Mouse (Mus musculus) neural tube, embryonic 12.5 days (tissue): ENCODE results near the gene Smdt1. TPM values are rescaled to one million over a fixed set of nuclear protein-coding genes. Genes with fewer than 3 reads are reported as not detected.
"Not testable (repeated sequence)": the region's sequence is repeated elsewhere in the genome, so short reads cannot be mapped to it uniquely, and the experiment has no call there.

Source experiments
- ATAC-seq: fragments of 200-750 bp; cut with Nextera tagmentation; 2 replicates; pipeline ENCODE4 v1.8.0; 2017; ENCODE audit warnings: low read depth, mild to moderate bottlenecking, moderate TSS enrichment, moderate library complexity; ENCODE audit not compliant: low FRiP score
- H3K27ac ChIP-seq: fragments of 300-500 bp; sonication (generic); 2 replicates; pipeline ENCODE4 v1.5.1; 2016
- H3K27me3 ChIP-seq: fragments of 300-500 bp; sonication (generic); replicated peaks from 2 replicates; pipeline ENCODE4 v1.6.1; 2016; ENCODE audit warnings: mild to moderate bottlenecking
- H3K36me3 ChIP-seq: fragments of 300-500 bp; sonication (generic); 2 replicates; pipeline ENCODE4 v1.6.1; 2016; ENCODE audit warnings: mild to moderate bottlenecking
- H3K4me1 ChIP-seq: fragments of 300-500 bp; sonication (generic); 2 replicates; pipeline ENCODE4 v1.6.1; 2016
- H3K4me2 ChIP-seq: fragments of 300-500 bp; sonication (generic); replicated peaks from 2 replicates; pipeline ENCODE4 v1.6.1; 2016; ENCODE audit warnings: mild to moderate bottlenecking
- H3K4me3 ChIP-seq: fragments of 300-500 bp; sonication (generic); 2 replicates; pipeline ENCODE4 v1.5.1; 2016
- H3K9ac ChIP-seq: fragments of 300-500 bp; sonication (generic); 2 replicates; pipeline ENCODE4 v1.6.1; 2016; ENCODE audit warnings: mild to moderate bottlenecking
- H3K9me3 ChIP-seq: fragments of 300-500 bp; sonication (generic); 2 replicates; pipeline ENCODE4 v1.6.1; 2016; ENCODE audit warnings: mild to moderate bottlenecking
- WGBS: fragments of 180-500 bp; shearing (Covaris S2); methylation state at CpG from one replicate; pipeline ENCODE4 v1.1.7; 2016; 5-methylcytosine and 5-hydroxymethylcytosine counted together
- polyA plus RNA-seq: library from polyadenylated mRNA; unstranded; fragments of >200 nt; fragmentation: Nextera tagmentation; extraction: Ambion mirVana; gene quantifications from 2 replicates; pipeline ENCODE4 v1.2.1, GENCODE M21; 2016

Gene Smdt1
- polyA plus RNA-seq, 1 experiment from 2014 or later, result 285 TPM

- 81% methylated on average over 5 of the region's 5 CpGs for WGBS
- H3K9ac ChIP-seq, result no peak overlapping the region
- H3K36me3 ChIP-seq, result no peaks in the 10 kb centered on the region
- H3K9me3 ChIP-seq, result no peaks in the 10 kb centered on the region
- H3K4me2 ChIP-seq, result no peak overlapping the region
- no peak overlapping the region for H3K4me3 ChIP-seq
- no peak overlapping the region for H3K27ac ChIP-seq
- peaks cover 10% of the 10 kb centered on the region for H3K4me1 ChIP-seq
- no peaks in the 10 kb centered on the region for H3K27me3 ChIP-seq
- ATAC-seq, result no peak
These were observed 38.9 kb downstream of the Smdt1 start for GRCm38 (mm10) chr15:82377701-82378100.

- Histone ChIP-seq H3K36me3 (no peaks in the 10 kb centered on the region), H3K27ac (no peak overlapping the region), H3K4me2 (no peak overlapping the region), H3K4me1 (peaks cover 10% of the 10 kb centered on the region), H3K27me3 (no peaks in the 10 kb centered on the region), H3K9ac (no peak overlapping the region), H3K9me3 (no peaks in the 10 kb centered on the region), H3K4me3 (no peak overlapping the region)
- ATAC-seq, result no peak
- 47% methylated on average over 15 of the region's 15 CpGs for WGBS
These were observed 39.8 kb downstream of the Smdt1 start for GRCm38 (mm10) chr15:82378261-82379180.

GRCm38 (mm10) chr15:82379511-82379870, 40.7 kb downstream of the Smdt1 start:
- Histone ChIP-seq H3K36me3 (no peaks in the 10 kb centered on the region), H3K4me2 (peak overlapping the region; percentile 65), H3K27ac (no peak overlapping the region), H3K9ac (no peak overlapping the region), H3K4me3 (peak overlapping the region; percentile 34), H3K4me1 (peaks cover 10% of the 10 kb centered on the region), H3K27me3 (no peaks in the 10 kb centered on the region), H3K9me3 (no peaks in the 10 kb centered on the region)
- 27% methylated on average over 7 of the region's 7 CpGs for WGBS
- ATAC-seq, result peak; percentile 48; the same call in 1 of the 2 replicates

GRCm38 (mm10) chr15:82379871-82380713, 41.3 kb downstream of the Smdt1 start, which contains the start of gene Cyp2d22:
TSS of gene Cyp2d22 (minus strand) at chr15:82380260.
- peak; percentile 58 for ATAC-seq
- H3K4me1 ChIP-seq, result peaks cover 10% of the 10 kb centered on the region
- H3K27me3 ChIP-seq, result no peaks in the 10 kb centered on the region
- no peak within 1 kb of the TSS for H3K27ac ChIP-seq
- no peaks in the 10 kb centered on the region for H3K9me3 ChIP-seq
- peak within 1 kb of the TSS; percentile 33; the same call in 1 of the 2 replicates for H3K9ac ChIP-seq
- no peaks in the 10 kb centered on the region for H3K36me3 ChIP-seq
- H3K4me2 ChIP-seq, result peak within 1 kb of the TSS; percentile 65
- WGBS, result 2% methylated on average over 19 of the region's 24 CpGs
- H3K4me3 ChIP-seq, result peak within 1 kb of the TSS; percentile 34

- Histone ChIP-seq H3K27ac (no peak overlapping the region), H3K36me3 (no peaks in the 10 kb centered on the region), H3K9ac (peak overlapping the region; percentile 33; the same call in 1 of the 2 replicates), H3K4me3 (peak overlapping the region; percentile 34), H3K27me3 (no peaks in the 10 kb centered on the region), H3K4me1 (peaks cover 10% of the 10 kb centered on the region), H3K4me2 (peak overlapping the region; percentile 65), H3K9me3 (no peaks in the 10 kb centered on the region)
- no peak for ATAC-seq
- WGBS, result 34% methylated on average over 7 of the region's 7 CpGs
These were observed 41.9 kb downstream of the Smdt1 start for GRCm38 (mm10) chr15:82380714-82381062.

- Histone ChIP-seq H3K4me2 (no peak overlapping the region), H3K27me3 (no peaks in the 10 kb centered on the region), H3K9me3 (no peaks in the 10 kb centered on the region), H3K36me3 (no peaks in the 10 kb centered on the region), H3K4me3 (no peak overlapping the region), H3K4me1 (peaks cover 10% of the 10 kb centered on the region), H3K27ac (no peak overlapping the region), H3K9ac (no peak overlapping the region)
- no peak for ATAC-seq
- WGBS, result 86% methylated on average over 2 of the region's 2 CpGs
These were observed 43.7 kb downstream of the Smdt1 start for GRCm38 (mm10) chr15:82382441-82382840.

GRCm38 (mm10) chr15:82385729-82386128, 47.0 kb downstream of the Smdt1 start:
- ATAC-seq, result no peak
- 97% methylated on average over 2 of the region's 2 CpGs for WGBS
- peaks cover 4% of the 10 kb centered on the region for H3K4me1 ChIP-seq

GRCm38 (mm10) chr15:82389916-82390315, 51.2 kb downstream of the Smdt1 start:
- not testable (repeated sequence) for H3K4me3 ChIP-seq, H3K4me1 ChIP-seq, H3K9me3 ChIP-seq, H3K27ac ChIP-seq, H3K36me3 ChIP-seq, H3K4me2 ChIP-seq, H3K9ac ChIP-seq, H3K27me3 ChIP-seq, ATAC-seq
- WGBS, result 91% methylated on average over 10 of the region's 10 CpGs

More at GRCm38 (mm10) chr15:82385729-82386128, 47.0 kb downstream of the Smdt1 start:
- Histone ChIP-seq H3K36me3 (no peaks in the 10 kb centered on the region), H3K4me3 (no peak overlapping the region), H3K27me3 (no peaks in the 10 kb centered on the region), H3K9me3 (no peaks in the 10 kb centered on the region), H3K4me2 (no peak overlapping the region), H3K27ac (no peak overlapping the region), H3K9ac (no peak overlapping the region)

- not testable (repeated sequence) for H3K9ac ChIP-seq, H3K27me3 ChIP-seq, H3K4me1 ChIP-seq, ATAC-seq, H3K36me3 ChIP-seq, H3K9me3 ChIP-seq, H3K4me2 ChIP-seq, H3K27ac ChIP-seq, H3K4me3 ChIP-seq
- WGBS, result 84% methylated on average over 2 of the region's 2 CpGs
These were observed 55.2 kb downstream of the Smdt1 start, which contains the start of gene Cyp2d11 for GRCm38 (mm10) chr15:82393922-82394321. TSS of gene Cyp2d11 (minus strand) at chr15:82394022.

GRCm38 (mm10) chr15:82395955-82396354, 57.2 kb downstream of the Smdt1 start:
- not testable (repeated sequence) for H3K4me2 ChIP-seq, H3K4me3 ChIP-seq, H3K4me1 ChIP-seq, H3K27me3 ChIP-seq, H3K36me3 ChIP-seq, ATAC-seq, H3K9ac ChIP-seq, H3K27ac ChIP-seq, H3K9me3 ChIP-seq
- 88% methylated on average over 3 of the region's 3 CpGs for WGBS
